Comparison of ENCODE assay signal across 9 mouse cellular contexts in the genomic region with DNA sequence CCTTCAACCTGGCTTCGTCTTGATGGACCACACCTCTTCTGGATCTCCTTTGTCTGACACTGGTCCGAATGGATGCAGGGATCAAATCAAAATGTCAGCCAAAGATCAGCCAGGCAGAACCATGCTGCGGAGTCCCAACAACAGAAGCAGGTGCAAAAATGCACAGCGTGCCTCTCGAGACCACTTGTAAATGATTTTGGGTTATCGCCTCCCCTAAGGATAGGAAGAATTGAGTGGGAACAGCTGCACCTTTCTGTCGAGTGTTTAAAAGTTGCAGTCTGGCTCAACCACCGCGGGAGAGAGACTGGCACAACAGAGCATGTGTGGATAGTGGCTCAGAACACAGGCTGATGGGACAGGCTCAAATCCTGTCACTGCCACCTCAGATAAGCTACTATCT.
DNase-seq lines count a peak whose midpoint lies in the region; ATAC-seq lines count a peak whose summit lies in the region.
"Had no signal": no experiment of that assay in that cellular context is flagged by ENCODE, and none has a peak within 500 bp of the region (broad histone marks: within the 10 kb centered on the region; RNA-seq: fewer than 3 reads in every experiment).

No protein-coding gene starts in this region.

- H3K9me3 ChIP-seq in heart, embryonic 13.5 days, result no peaks in the 10 kb centered on the region
- H3K9me3 ChIP-seq in embryonic facial prominence, embryonic 10.5 days, result no peaks in the 10 kb centered on the region
- no peaks in the 10 kb centered on the region for H3K9me3 ChIP-seq in hindbrain, embryonic 10.5 days

- no peak overlapping the region for H3K9ac ChIP-seq in heart, embryonic 13.5 days

- no peak for DNase-seq in heart, postnatal 36 days
- no peak for DNase-seq in embryonic facial prominence, embryonic 10.5 days (ENCODE audit: low spot score)
- DNase-seq in hindbrain, embryonic 10.5 days (ENCODE audit: low spot score), result no peak
- peak; percentile 19 for DNase-seq in mesoderm, embryonic 11.5 days (ENCODE audit: low read depth, low spot score)
- DNase-seq in cerebellum, adult 8-10 months, result no peak
- DNase-seq in left cerebral cortex, postnatal 14 days (ENCODE audit: low spot score in 2 of 2), result no peak
- DNase-seq: kidney, adult 18-20 months had no signal

- H3K27ac ChIP-seq in heart, embryonic 13.5 days (replicated peaks), result peak overlapping the region; percentile 60
- H3K27ac ChIP-seq in embryonic facial prominence, embryonic 10.5 days (replicated peaks), result peak overlapping the region; percentile 78
- H3K27ac ChIP-seq in hindbrain, embryonic 10.5 days, result peak overlapping the region; percentile 80

- peak overlapping the region; percentile 12; the same call in 1 of the 2 replicates for H3K4me2 ChIP-seq in heart, embryonic 13.5 days

- 31% methylated on average over 9 of the region's 9 CpGs for WGBS in heart, embryonic 13.5 days
- 62% methylated on average over 9 of the region's 9 CpGs for WGBS in embryonic facial prominence, embryonic 10.5 days
- WGBS in hindbrain, embryonic 10.5 days, result 65% methylated on average over 9 of the region's 9 CpGs

- no peak overlapping the region for H3K4me3 ChIP-seq in heart, embryonic 13.5 days
- no peak overlapping the region for H3K4me3 ChIP-seq in embryonic facial prominence, embryonic 10.5 days
- no peak overlapping the region for H3K4me3 ChIP-seq in hindbrain, embryonic 10.5 days

- peaks cover 17% of the 10 kb centered on the region for H3K36me3 ChIP-seq in heart, embryonic 13.5 days
- peaks cover 81% of the 10 kb centered on the region for H3K36me3 ChIP-seq in embryonic facial prominence, embryonic 10.5 days (replicated peaks)
- H3K36me3 ChIP-seq in hindbrain, embryonic 10.5 days, result peaks cover 87% of the 10 kb centered on the region

- intact Hi-C loops in heart, postnatal 36 days (cut with DNase I), result no loop called here
- intact Hi-C loops in left cerebral cortex, postnatal 14 days (cut with DNase I), result no loop called here

- H3K4me1 ChIP-seq in heart, embryonic 13.5 days, result peaks cover 76% of the 10 kb centered on the region
- peaks cover 30% of the 10 kb centered on the region for H3K4me1 ChIP-seq in embryonic facial prominence, embryonic 10.5 days
- H3K4me1 ChIP-seq in hindbrain, embryonic 10.5 days (replicated peaks), result peaks cover 43% of the 10 kb centered on the region

- ATAC-seq in heart, embryonic 13.5 days (ENCODE audit: extremely low read depth, insufficient number of reproducible peaks, low FRiP score, low TSS enrichment), result no peak
- ATAC-seq in inflammation-experienced regulatory T-cells, adult 6 months, result no peak

- no peaks in the 10 kb centered on the region for H3K27me3 ChIP-seq in heart, embryonic 13.5 days (replicated peaks)
- H3K27me3 ChIP-seq in embryonic facial prominence, embryonic 10.5 days (replicated peaks; ENCODE audit: low read depth, poor library complexity, severe bottlenecking), result no peaks in the 10 kb centered on the region
- H3K27me3 ChIP-seq in hindbrain, embryonic 10.5 days (ENCODE audit: insufficient read depth, poor library complexity, severe bottlenecking), result no peaks in the 10 kb centered on the region
